Mouse (Mus musculus) urinary bladder, postnatal 10 days (tissue): ENCODE results near the gene E030018B13Rik.
A peak's percentile ranks its signal among the peaks of the same experiment; 100 is the strongest.

Source experiments
- DNase-seq: peaks from one replicate; pipeline ENCODE4 v3.0.0; 2022; ENCODE audit warnings: low spot score

Gene E030018B13Rik

GRCm38 (mm10) chr7:63916268-63916907 is at the start of gene E030018B13Rik:
Gene E030018B13Rik (plus strand): TSS chr7:63916857.
- no peak for DNase-seq

DNA sequence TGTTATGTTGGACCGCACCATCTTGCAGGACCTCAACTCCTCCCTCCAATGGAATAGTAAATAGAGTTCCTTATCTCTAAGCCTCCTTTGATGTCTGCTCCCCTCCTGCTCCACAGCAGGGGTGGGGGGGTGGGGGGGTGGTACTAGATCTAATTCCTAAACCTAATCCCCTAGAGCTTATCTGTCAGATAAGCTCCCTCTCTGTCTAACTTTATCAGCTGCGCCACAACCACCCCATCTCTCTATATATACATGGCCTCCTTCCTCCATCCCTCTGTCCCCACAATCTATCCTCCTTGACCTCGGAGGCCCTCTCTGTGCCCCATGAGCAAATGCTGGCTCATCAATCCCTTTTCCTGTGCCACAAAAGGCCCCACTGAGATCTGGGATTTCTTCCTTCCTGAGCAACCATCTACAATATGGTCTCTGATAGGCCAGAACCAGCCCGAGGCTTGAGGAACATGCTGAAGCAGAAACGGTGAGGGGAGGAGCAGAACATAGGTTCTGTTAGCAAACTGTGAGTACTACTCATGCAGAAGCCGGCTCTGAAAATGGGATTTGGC is 48.2 kb upstream of the E030018B13Rik start:
- DNase-seq = no peak

DNA sequence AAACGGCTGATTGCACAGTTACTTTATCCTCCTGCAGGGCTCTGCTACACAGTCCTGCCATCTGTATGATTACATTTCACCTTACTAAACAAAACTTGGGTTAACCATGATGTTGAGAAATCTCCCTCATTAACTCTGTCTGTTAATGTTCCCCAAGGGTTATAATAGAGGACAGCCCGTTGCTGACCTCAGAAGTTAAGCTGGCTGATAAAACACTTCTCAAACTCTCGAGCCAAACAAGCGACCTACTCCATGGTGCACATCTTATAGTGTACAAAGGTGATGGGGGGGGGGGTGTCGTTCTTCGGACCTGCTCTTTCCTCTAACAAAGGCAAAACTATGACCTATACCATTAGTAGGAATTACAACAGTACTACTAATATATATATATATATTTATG is 45.0 kb upstream of the E030018B13Rik start:
- no peak for DNase-seq

DNA sequence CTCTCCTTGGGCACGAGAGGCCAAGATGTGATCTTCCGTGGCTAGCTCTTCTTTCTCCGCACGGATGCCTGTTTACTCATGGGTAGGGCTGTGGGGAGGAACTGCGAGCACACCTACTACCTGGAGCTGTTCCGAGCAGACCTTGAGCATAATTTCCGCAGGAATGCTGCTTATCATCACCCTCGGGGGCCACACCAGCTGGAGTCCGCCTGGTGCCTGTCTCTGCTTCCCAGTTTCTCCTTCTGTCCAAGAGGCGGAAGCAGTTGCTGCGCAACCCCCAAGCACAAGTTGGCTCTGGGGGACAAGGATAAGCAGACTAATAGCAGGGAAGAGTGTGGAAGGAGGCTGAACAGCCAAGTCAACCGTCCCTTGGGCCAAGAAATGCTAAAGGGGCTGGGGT is 42.8 kb upstream of the E030018B13Rik start:
- DNase-seq = no peak

GRCm38 (mm10) chr7:63875686-63876085 is 41.0 kb upstream of the E030018B13Rik start:
- no peak for DNase-seq

DNA sequence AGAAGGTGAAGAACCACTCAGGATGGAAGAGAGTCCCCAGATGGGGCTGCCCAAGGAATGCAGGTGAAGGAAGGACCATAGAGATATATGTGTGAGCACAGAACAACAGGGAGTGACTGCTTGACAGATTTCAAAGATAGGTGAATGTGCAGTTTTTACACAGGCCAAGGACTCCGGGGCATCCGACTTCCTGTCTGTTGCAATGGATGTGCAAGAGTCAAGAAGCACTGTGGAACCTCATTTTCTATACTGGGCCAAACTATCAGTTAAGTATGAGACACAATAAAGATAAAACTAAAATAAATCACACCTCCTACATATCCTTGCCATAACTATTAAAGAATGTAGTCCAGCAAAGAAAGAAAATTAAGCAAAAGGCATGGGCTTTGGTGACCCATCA is 40.0 kb upstream of the E030018B13Rik start:
- DNase-seq = no peak

DNA sequence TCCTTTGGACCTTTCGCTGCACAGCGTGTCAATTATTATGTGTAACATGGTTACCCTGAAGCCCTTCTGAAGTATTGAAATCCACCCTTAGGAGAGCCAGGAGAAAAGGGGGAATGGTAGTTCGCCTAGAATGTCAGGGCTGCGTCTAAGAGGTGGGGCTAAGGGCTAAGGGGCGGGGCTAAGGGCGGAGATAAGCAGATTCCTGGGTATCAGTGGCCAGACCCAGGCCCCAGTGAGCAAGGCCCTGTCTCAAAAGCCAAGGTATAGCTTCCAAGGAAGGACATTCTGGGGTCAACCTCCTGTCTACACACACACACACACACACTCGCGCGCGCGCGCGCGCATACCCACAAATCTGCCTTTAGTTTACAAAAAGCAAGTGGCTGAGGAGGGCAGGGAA is 39.0 kb upstream of the E030018B13Rik start:
- DNase-seq = no peak

DNA sequence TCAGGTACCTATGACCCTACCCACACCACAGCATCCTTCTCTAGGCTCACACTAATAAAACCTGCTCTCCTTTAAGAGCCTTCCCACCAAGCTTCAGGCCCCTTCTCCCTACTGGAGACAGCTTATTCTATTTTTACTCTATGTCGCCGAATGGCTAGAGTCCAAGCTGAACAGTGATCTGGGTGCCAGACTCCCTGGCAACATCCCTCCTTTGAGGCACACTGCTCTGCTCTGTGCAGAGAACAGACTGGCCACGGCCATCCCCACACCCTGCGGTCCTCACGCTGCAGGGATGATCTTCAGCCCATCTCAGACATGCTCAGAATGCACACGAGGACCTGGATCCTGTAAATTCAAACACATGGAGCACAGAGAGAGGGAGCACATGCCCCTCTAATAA is 37.1 kb upstream of the E030018B13Rik start:
- no peak for DNase-seq

GRCm38 (mm10) chr7:63882739-63883138 is 33.9 kb upstream of the E030018B13Rik start:
- no peak for DNase-seq

DNA sequence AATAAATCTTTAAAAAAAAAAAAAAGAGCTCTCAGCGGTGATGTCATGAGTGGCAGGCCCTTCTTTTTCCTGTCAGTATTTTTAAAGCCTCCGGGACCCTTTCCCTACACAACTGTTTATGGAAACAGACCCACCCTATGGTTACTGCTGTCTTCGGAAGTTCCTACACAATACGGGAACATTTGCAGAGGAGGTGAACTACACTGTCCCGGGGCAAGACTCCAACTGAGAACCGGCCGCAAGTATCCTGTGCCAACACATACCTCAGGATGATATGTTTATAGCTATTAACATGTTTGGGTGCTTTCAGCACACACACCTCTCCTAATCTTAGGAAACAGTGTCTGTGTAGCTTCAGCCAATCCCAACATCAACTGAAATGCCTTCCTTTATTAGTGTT is 31.6 kb upstream of the E030018B13Rik start:
- DNase-seq = no peak

DNA sequence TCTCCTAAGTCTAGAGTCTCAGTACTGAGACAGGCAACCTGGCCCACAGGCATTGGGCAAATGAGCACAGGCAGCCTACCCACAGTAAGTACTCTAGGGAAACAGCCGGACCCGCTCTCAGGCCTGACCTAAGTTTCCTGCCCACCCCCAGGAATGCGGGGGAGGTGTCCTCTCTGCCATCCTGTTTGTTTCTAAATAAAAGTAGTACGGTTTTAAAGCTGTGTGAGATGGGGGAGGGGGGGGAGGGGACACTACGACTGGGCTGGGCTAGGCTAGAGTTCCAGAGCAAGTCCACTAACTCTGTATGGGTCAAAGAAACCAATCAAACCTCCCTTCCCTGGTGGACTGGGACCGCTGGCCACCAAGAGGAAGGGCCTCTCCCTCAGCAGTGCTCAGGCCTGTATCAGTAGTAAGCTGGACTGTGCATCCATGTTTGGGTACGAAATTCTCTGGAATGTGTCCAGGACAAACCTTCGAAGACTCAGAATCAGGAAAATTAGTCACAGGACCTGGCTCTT is 29.6 kb upstream of the E030018B13Rik start:
- DNase-seq = no peak

DNA sequence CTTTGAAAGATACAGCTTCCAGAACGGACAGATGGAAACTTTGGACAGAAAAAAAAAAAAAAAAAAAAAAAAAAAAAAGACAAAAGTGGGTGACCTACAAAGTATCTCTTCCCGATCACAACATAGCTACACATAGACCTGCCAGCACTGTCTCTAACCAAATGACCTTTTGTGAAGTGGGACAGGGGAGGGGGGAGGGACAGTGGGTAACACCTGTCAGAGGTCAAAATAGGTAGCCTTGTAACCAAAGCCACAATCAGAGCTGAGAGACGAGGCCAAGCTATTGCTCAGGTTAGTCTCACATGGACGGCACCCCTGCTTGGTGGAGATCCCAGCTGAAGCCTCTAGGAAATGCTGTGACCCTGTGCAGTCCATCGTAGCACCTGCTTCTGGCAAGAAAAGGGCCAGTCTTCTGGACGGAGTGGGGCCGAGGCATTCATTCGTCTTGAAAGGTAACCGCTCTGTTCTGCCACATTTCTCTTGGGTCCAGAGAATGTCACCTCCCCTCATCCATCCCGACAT is 29.0 kb upstream of the E030018B13Rik start:
- no peak for DNase-seq

DNA sequence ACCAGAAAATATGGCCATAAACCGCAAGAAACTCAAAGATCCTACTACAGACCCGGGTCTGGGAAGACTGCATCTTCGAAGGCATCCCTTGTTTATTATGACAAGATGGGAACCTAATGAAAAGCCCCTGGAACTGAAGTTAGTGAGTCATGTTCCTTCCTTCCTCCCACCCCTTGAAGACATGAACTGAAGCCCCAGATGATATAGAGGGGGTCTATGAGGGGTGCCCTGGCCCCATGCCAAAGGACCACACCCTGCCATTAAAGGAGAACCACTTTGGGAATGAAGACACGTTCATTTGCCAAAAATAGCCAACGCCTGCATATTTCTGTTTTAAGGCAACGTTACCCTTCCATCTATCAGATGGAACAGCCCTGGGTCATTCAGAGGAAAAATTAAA is 28.0 kb upstream of the E030018B13Rik start:
- no peak for DNase-seq

DNA sequence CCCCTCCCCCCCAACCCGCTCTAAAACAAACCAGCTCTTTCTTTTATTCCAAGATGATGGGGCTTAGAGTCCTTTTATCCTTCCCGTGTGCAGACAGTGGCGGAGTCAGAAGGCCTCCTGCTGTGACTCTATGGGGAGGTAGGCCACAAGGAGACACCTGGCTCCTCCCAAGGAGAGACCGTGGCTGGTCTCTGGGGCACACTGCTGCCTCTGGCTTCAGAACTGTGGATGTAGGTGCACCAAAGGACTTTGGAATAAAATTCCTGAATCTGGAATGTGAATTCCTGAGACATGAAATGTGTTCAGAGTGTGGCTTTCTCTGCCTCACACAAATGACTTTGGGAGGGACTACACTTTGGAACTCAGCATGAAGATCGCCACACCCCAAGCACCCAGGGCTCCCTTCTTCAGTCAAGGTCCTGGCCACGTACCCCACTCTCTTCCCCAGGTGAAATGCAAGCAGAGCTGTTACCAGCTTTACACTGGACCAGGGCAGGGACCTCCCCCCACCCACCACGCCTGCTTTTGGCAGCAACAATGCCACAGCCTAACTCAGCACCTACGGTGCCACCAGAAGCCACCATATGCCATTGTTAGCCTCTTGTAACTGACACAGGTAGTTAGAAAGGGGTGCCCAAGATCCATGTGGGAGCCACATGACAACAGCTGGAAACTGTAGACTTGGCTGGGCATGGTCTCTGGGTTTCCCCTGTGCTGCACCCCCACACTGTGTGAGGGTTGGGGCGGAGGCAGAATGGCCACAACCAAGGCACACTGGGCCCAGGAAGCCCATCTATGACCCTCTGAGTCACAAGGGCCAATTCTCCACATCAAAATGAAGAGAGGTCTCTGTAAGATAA is 27.3 kb upstream of the E030018B13Rik start:
- DNase-seq = no peak

GRCm38 (mm10) chr7:63891488-63892075 is 25.1 kb upstream of the E030018B13Rik start:
- DNase-seq = no peak

DNA sequence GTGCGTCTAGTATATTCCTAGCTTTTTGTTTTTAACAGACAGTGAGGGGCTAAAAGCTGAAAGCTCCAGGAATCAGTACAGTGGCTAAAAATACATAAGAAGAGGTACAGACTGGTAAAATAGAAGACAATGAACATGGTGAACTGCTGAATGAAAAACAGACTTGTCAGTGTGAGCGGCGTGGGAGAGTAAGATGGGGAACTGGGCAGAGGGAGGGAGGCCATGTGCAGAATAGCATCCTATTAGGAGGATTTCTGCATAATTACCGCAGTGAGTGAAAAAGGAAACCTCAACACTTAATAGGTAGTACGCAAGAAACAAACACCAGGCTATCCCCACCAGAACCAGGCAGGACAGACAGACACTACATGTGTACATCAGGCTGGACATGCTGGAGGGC is 23.5 kb upstream of the E030018B13Rik start:
- no peak for DNase-seq

GRCm38 (mm10) chr7:63893729-63894128 is 22.9 kb upstream of the E030018B13Rik start:
- DNase-seq = no peak

- DNase-seq = no peak
These were observed 22.0 kb upstream of the E030018B13Rik start for GRCm38 (mm10) chr7:63894662-63895061.

DNA sequence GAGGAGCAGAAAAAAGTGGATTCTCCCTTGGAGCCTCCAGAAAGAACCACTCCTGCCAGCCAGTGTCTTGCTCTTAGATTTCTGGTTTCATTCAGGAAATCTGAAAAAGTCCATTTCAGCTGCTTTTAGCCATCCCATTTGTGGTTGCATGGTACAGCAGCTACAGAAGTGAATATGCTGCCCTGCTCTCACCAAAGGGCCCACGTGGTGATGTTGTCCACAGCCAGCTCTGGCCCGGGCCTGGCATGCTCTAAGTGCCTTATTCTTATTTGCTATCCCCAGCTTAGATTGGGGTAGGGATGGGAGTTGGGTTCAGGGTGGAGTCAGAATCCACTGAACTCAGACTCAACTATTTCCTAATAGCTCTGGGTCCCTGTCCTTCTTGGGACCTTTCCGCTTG is 21.4 kb upstream of the E030018B13Rik start:
- DNase-seq = no peak

GRCm38 (mm10) chr7:63896276-63896967 is 20.2 kb upstream of the E030018B13Rik start:
- no peak for DNase-seq

DNA sequence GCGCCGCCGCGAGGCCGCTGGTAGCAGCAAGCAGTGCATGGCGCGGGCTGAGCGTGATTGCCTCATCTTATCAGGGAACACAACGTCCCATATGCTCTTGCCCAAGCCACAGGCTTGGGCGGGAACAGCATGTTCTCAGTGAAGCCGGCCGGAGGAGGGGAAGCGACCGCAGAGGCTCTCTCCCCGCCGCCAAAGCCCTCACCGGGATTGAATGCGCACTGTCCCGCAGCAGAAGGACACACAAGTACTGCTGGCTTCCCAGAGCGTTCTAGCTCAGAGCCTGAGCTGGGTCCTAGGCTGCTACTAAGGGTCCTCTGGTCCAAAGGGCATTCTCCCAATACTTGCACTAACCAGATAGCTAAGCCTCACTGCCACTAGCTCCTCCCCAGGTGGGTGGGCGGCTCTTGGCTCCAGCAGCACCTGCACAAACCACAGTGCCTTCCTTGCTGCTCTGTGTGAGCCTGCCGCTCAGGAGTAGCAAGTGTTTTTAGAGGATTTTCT is 19.6 kb upstream of the E030018B13Rik start:
- DNase-seq = peak; percentile 65

GRCm38 (mm10) chr7:63897655-63898054 is 19.0 kb upstream of the E030018B13Rik start:
- no peak for DNase-seq
